Mouse (Mus musculus): ENCODE measurements around the gene A630023A22Rik.

- TF ChIP-seq ZC3H11A (IDR thresholded peaks at IDR 0.05; ENCODE audit: borderline replicate concordance, low read depth, low read length) (no peak), ZNF384 (IDR thresholded peaks at IDR 0.05; ENCODE audit: low read depth, low read length) (no peak)
These were observed 50.0 kb downstream of the A630023A22Rik start, which contains the start of gene Antxrl for GRCm38 (mm10) chr14:34052516-34052915.

All from ES-E14 (cell line).